Mouse (Mus musculus) inflammation-experienced regulatory T-cells, adult 16 weeks (primary cell): ENCODE data around the gene Syngr2. TPM values are rescaled to one million over a fixed set of nuclear protein-coding genes. Genes with fewer than 3 reads are reported as not detected.

Experiments used
- polyA plus RNA-seq: library from polyadenylated mRNA; unstranded; fragments of 100-300 nt; shearing (Covaris generic); gene quantifications from one replicate; pipeline ENCODE4 v1.2.1, GENCODE M21; 2017

The Syngr2 gene
- polyA plus RNA-seq, result 209 TPM

GRCm38 (mm10) chr11:117809407-117810311, at the start of gene Syngr2, which contains the start of gene Gm20708:
Gene Syngr2 (plus strand): TSS chr11:117809668.
Gene Gm20708 (plus strand): TSS chr11:117809668.

GRCm38 (mm10) chr11:117781993-117782704, 27.3 kb upstream of the Syngr2 start, which contains the start of the genes Tmc8 and Tmc6:
Gene Tmc8 (plus strand): TSS chr11:117782076.
Gene Tmc6 (minus strand): TSS chr11:117782198.

GRCm38 (mm10) chr11:117797511-117798159, 11.8 kb upstream of the Syngr2 start, which contains the start of gene 6030468B19Rik:
Gene 6030468B19Rik (plus strand): TSS chr11:117797660.

GRCm38 (mm10) chr11:117825333-117826101, 16.0 kb downstream of the Syngr2 start, which contains the start of the genes Afmid and Tk1:
Gene Afmid (plus strand): TSS chr11:117825924.
Gene Tk1 (minus strand): TSS chr11:117826092.

GRCm38 (mm10) chr11:117848985-117849671, 39.7 kb downstream of the Syngr2 start, which contains the start of gene Birc5:
Gene Birc5 (plus strand): TSS chr11:117849251.

GRCm38 (mm10) chr11:117860601-117861000, 51.1 kb downstream of the Syngr2 start, which contains the start of gene Tmem235:
Gene Tmem235 (plus strand): TSS chr11:117860752.

Other genes starting within 250 kb of the Syngr2 start
- gene Tnrc6c, start 155.4 kb upstream of the Syngr2 start, polyA plus RNA-seq, result 9.7 TPM
- 137 TPM for gene Tmc8, start 27.6 kb upstream of the Syngr2 start, polyA plus RNA-seq
- 162 TPM for gene Tmc6, start 27.5 kb upstream of the Syngr2 start, polyA plus RNA-seq
- 0.55 TPM for gene 6030468B19Rik, start 12.0 kb upstream of the Syngr2 start, polyA plus RNA-seq
- gene Gm20708, start within 50 bp of the Syngr2 start, polyA plus RNA-seq, result 2.3 TPM
- 26.0 TPM for gene Afmid, start 16.3 kb downstream of the Syngr2 start, polyA plus RNA-seq
- 39.1 TPM for gene Tk1, start 16.4 kb downstream of the Syngr2 start, polyA plus RNA-seq
- 23.7 TPM for gene Birc5, start 39.6 kb downstream of the Syngr2 start, polyA plus RNA-seq
- not detected for gene Tmem235, start 51.1 kb downstream of the Syngr2 start, polyA plus RNA-seq
- 24.6 TPM for gene Tha1, start 63.8 kb downstream of the Syngr2 start, polyA plus RNA-seq
- 110 TPM for gene Socs3, start 160.4 kb downstream of the Syngr2 start, polyA plus RNA-seq
- 41.1 TPM for gene Pgs1, start 176.6 kb downstream of the Syngr2 start, polyA plus RNA-seq